Mouse (Mus musculus) mouse trophoblast stem cell (cell line): ENCODE results near the gene Nprl3.
"Not testable (repeated sequence)": the region's sequence is repeated elsewhere in the genome, so short reads cannot be mapped to it uniquely, and the experiment has no call there.

Experiments
- in situ Hi-C, 2 experiments: fragments of 300-500 bp; cut with MseI, MboI; formaldehyde crosslinking; loops; 2 replicates in 1 of 2; 3 replicates in 1 of 2; pipeline ENCODE4 v1.15.1; 2025

Nprl3 gene

GRCm38 (mm10) chr11:32284582-32284981 is 17.1 kb upstream of the Nprl3 start:
- in situ Hi-C loops: not testable (repeated sequence)

GRCm38 (mm10) chr11:32283091-32283777 is 15.7 kb upstream of the Nprl3 start, which contains the start of gene Hba-a1:
Hba-a1 (plus strand) TSS chr11:32283511.
- in situ Hi-C loops: not testable (repeated sequence)

- in situ Hi-C loops: no loop called here
Measured at GRCm38 (mm10) chr11:32281416-32282144, 14.1 kb upstream of the Nprl3 start.

- in situ Hi-C loops: no loop called here
Measured at GRCm38 (mm10) chr11:32280646-32281045, 13.1 kb upstream of the Nprl3 start.

- in situ Hi-C loops: no loop called here
Measured at GRCm38 (mm10) chr11:32278458-32278957, 11.0 kb upstream of the Nprl3 start.

- in situ Hi-C loops: no loop called here
Measured at GRCm38 (mm10) chr11:32277736-32278457, 10.4 kb upstream of the Nprl3 start.

GRCm38 (mm10) chr11:32276347-32276746 is 8.8 kb upstream of the Nprl3 start, which contains the start of gene Hba-x:
Hba-x (plus strand) TSS chr11:32276400.
- in situ Hi-C loops: no loop called here

- in situ Hi-C loops: no loop called here
Measured at GRCm38 (mm10) chr11:32271178-32271577, 3.7 kb upstream of the Nprl3 start.

- in situ Hi-C loops: no loop called here
Measured at GRCm38 (mm10) chr11:32268952-32269351, 1.4 kb upstream of the Nprl3 start.

GRCm38 (mm10) chr11:32267964-32268363 is 457 bp upstream of the Nprl3 start:
- in situ Hi-C loops: no loop called here

GRCm38 (mm10) chr11:32266776-32267175 is 731 bp downstream of the Nprl3 start:
- in situ Hi-C loops: no loop called here

- in situ Hi-C loops: no loop called here
Measured at GRCm38 (mm10) chr11:32266194-32266593, 1.3 kb downstream of the Nprl3 start.

GRCm38 (mm10) chr11:32265117-32265738 is 2.3 kb downstream of the Nprl3 start:
- in situ Hi-C loops: no loop called here

GRCm38 (mm10) chr11:32262674-32263415 is 4.7 kb downstream of the Nprl3 start:
- in situ Hi-C loops: no loop called here

GRCm38 (mm10) chr11:32256566-32256965 is 10.9 kb downstream of the Nprl3 start:
- in situ Hi-C loops: no loop called here

- in situ Hi-C loops: no loop called here
Measured at GRCm38 (mm10) chr11:32256146-32256545, 11.4 kb downstream of the Nprl3 start.

GRCm38 (mm10) chr11:32253121-32253520 is 14.4 kb downstream of the Nprl3 start:
- in situ Hi-C loops: no loop called here

- in situ Hi-C loops: no loop called here
Measured at GRCm38 (mm10) chr11:32250880-32251763, 16.4 kb downstream of the Nprl3 start.

- in situ Hi-C loops: no loop called here
Measured at GRCm38 (mm10) chr11:32248350-32248749, 19.2 kb downstream of the Nprl3 start.

- in situ Hi-C loops: no loop called here
Measured at GRCm38 (mm10) chr11:32247068-32247467, 20.4 kb downstream of the Nprl3 start.
